Mouse (Mus musculus): ENCODE measurements around the gene Rad51d.

GRCm38 (mm10) chr11:82833929-82834328 lies 56.5 kb downstream of the Rad51d start:
- TF ChIP-seq CTCF (IDR thresholded peaks at IDR 0.05; ENCODE audit: borderline replicate concordance, insufficient read depth, low read depth, low read length): no peak
- TF ChIP-seq POLR2A (IDR thresholded peaks at IDR 0.05; ENCODE audit: borderline replicate concordance, insufficient read depth, low read length): no peak
